Mouse (Mus musculus) retina, adult 2 months (tissue): ENCODE measurements around the gene Gm15130.

Experiments
- DNase-seq: peaks from one replicate; pipeline ENCODE4 v3.0.0-alpha.2; 2012; ENCODE audit warnings: low read depth, low spot score

Gene Gm15130

GRCm38 (mm10) chr2:111152836-111153235 is at the start of gene Gm15130:
TSS of gene Gm15130 (minus strand) at chr2:111152936.
- no peak for DNase-seq

- no peak for DNase-seq
Observed at GRCm38 (mm10) chr2:111182068-111182467, 29.3 kb upstream of the Gm15130 start.

GRCm38 (mm10) chr2:111135739-111136138 is 17.0 kb downstream of the Gm15130 start:
- no peak for DNase-seq

GRCm38 (mm10) chr2:111105882-111106281 is 46.9 kb downstream of the Gm15130 start, which contains the start of gene Gm13941:
TSS of gene Gm13941 (minus strand) at chr2:111105982.
- DNase-seq: no peak
